Mouse (Mus musculus) liver, postnatal 0 days (tissue): ENCODE data around the gene Hspg2.

Experiments used
- CTCF ChIP-seq: sonication (generic); IDR thresholded peaks from 2 replicates; pipeline ENCODE4 v1.5.1; 2016; ENCODE audit warnings: antibody characterized with exemption, low read depth
- EP300 ChIP-seq: IDR thresholded peaks from 2 replicates; pipeline ENCODE4 v1.6.1; 2016; ENCODE audit warnings: antibody characterized with exemption, low read depth, mild to moderate bottlenecking

DNA sequence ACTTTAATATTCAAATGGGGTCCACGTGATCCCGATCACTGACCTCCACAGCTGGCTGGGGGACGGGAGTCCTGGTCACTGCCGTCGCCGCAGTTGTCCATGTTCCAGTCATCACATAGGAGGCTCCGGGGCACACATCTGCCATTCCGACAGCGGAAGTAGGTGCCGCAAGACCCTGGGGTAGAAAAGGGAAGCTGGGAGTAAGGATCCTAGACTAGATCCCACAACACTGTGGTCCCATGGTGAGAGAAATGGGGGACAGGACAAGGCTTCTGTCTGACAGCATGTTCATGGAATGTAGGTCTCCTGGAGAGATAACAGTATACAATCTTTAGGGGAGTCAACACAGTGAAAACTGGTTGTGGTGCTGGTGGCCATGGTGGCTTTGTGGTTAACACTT, 105.9 kb downstream of the Hspg2 start, which contains the start of gene Ldlrad2:
- TF ChIP-seq CTCF, result no peak
- TF ChIP-seq EP300, result no peak
